Mouse (Mus musculus) G1E (cell line): ENCODE data around the gene Cbln3.

Experiments used
- CTCF ChIP-seq: IDR thresholded peaks from 2 replicates; pipeline ENCODE4 v1.5.1; 2012; ENCODE audit warnings: low read depth, low read length, inconsistent platforms, mixed read lengths
- GATA1 ChIP-seq: IDR thresholded peaks from 2 replicates; pipeline ENCODE4 v1.6.1; 2012; ENCODE audit warnings: borderline replicate concordance, low read length, inconsistent platforms, mixed read lengths
- POLR2AphosphoS5 ChIP-seq: IDR thresholded peaks from 2 replicates; pipeline ENCODE4 v1.6.1; 2012; ENCODE audit warnings: low read depth, low read length, inconsistent platforms; ENCODE audit not compliant: insufficient replicate concordance

DNA sequence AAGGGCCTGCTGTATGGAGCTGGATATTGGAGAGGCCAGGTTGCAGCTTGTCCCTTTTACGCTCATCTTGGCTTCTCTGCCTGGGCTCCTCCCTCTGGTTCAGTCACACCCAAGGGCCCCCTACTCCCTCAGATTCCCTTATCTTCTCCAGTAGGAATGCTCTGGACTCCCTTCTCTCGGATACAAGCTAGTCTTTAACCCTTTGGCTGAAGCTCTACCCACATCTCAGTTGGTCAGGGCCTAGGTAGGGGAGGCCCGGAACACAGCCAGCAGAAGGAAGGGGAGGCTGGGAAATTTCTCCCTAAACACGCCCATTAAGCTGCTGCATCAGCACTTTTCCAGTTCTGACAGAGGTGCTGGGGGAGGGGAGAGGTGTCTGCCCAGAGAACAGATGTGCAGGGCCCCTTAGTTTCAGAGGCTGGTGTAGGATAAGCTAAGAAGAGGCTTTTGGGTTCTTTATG is 29.1 kb downstream of the Cbln3 start:
- no peak for TF ChIP-seq CTCF
- no peak for TF ChIP-seq POLR2AphosphoS5
- TF ChIP-seq GATA1 = no peak
